Mouse (Mus musculus) brain, embryonic 14.5 days (tissue): ENCODE data around the gene Apoc2.
"Not testable (repeated sequence)": the region's sequence is repeated elsewhere in the genome, so short reads cannot be mapped to it uniquely, and the experiment has no call there.

Experiments
- CTCF ChIP-seq: fragments of 200-500 bp; IDR thresholded peaks from 2 replicates; pipeline ENCODE4 v1.5.1; 2012; ENCODE audit warnings: inconsistent platforms, mild to moderate bottlenecking, moderate library complexity, borderline replicate concordance; ENCODE audit not compliant: insufficient read depth, insufficient read length; ENCODE audit errors: extremely low read depth
- POLR2A ChIP-seq: fragments of 200-500 bp; IDR thresholded peaks from 2 replicates; pipeline ENCODE4 v1.6.1; 2012; ENCODE audit warnings: mild to moderate bottlenecking, inconsistent platforms, borderline replicate concordance; ENCODE audit not compliant: poor library complexity, insufficient read depth, insufficient read length, severe bottlenecking; ENCODE audit errors: extremely low read depth

GRCm38 (mm10) chr7:19686927-19687583 lies 9.3 kb upstream of the Apoc2 start:
- not testable (repeated sequence) for TF ChIP-seq POLR2A, CTCF
